Mouse (Mus musculus): Measurements from ENCODE around the gene Igfbp4. TPM values are rescaled to one million over a fixed set of nuclear protein-coding genes. Genes with fewer than 3 reads are reported as not detected.

The Igfbp4 gene
- total RNA-seq, 2 experiments from 2014 or later = 8.1 to 12.2 TPM

GRCm38 (mm10) chr11:99040346-99040974 is 584 bp upstream of the Igfbp4 start:
- no peak for ATAC-seq (replicated peaks; ENCODE audit: low FRiP score, poor library complexity, severe bottlenecking)

GRCm38 (mm10) chr11:99041841-99042780 is 1.1 kb downstream of the Igfbp4 start:
- ATAC-seq (replicated peaks; ENCODE audit: low FRiP score, poor library complexity, severe bottlenecking) = no peak

GRCm38 (mm10) chr11:99042834-99043431 is 1.9 kb downstream of the Igfbp4 start:
- ATAC-seq (replicated peaks; ENCODE audit: low FRiP score, poor library complexity, severe bottlenecking) = no peak

GRCm38 (mm10) chr11:99043632-99044031 is 2.6 kb downstream of the Igfbp4 start:
- no peak for ATAC-seq (replicated peaks; ENCODE audit: low FRiP score, poor library complexity, severe bottlenecking)

- no peak for ATAC-seq (replicated peaks; ENCODE audit: low FRiP score, poor library complexity, severe bottlenecking)
Observed at GRCm38 (mm10) chr11:99044306-99044705, 3.3 kb downstream of the Igfbp4 start.

GRCm38 (mm10) chr11:99045159-99045889 is 4.3 kb downstream of the Igfbp4 start:
- no peak for ATAC-seq (replicated peaks; ENCODE audit: low FRiP score, poor library complexity, severe bottlenecking)

GRCm38 (mm10) chr11:99047120-99047519 is 6.1 kb downstream of the Igfbp4 start:
- ATAC-seq (replicated peaks; ENCODE audit: low FRiP score, poor library complexity, severe bottlenecking) = no peak

GRCm38 (mm10) chr11:99047643-99048042 is 6.6 kb downstream of the Igfbp4 start:
- no peak for ATAC-seq (replicated peaks; ENCODE audit: low FRiP score, poor library complexity, severe bottlenecking)

GRCm38 (mm10) chr11:99055143-99055542 is 14.1 kb downstream of the Igfbp4 start:
- ATAC-seq (replicated peaks; ENCODE audit: low FRiP score, poor library complexity, severe bottlenecking) = no peak

GRCm38 (mm10) chr11:99055571-99056452 is 14.8 kb downstream of the Igfbp4 start:
- ATAC-seq (replicated peaks; ENCODE audit: low FRiP score, poor library complexity, severe bottlenecking) = no peak

- ATAC-seq (replicated peaks; ENCODE audit: low FRiP score, poor library complexity, severe bottlenecking) = no peak
Observed at GRCm38 (mm10) chr11:99060435-99060834, 19.4 kb downstream of the Igfbp4 start.

- ATAC-seq (replicated peaks; ENCODE audit: low FRiP score, poor library complexity, severe bottlenecking) = no peak
Observed at GRCm38 (mm10) chr11:99062661-99063060, 21.6 kb downstream of the Igfbp4 start.

GRCm38 (mm10) chr11:99063406-99064131 is 22.5 kb downstream of the Igfbp4 start:
- ATAC-seq (replicated peaks; ENCODE audit: low FRiP score, poor library complexity, severe bottlenecking) = no peak

- ATAC-seq (replicated peaks; ENCODE audit: low FRiP score, poor library complexity, severe bottlenecking) = no peak
Observed at GRCm38 (mm10) chr11:99065353-99065752, 24.3 kb downstream of the Igfbp4 start.

- peak; percentile 63; the same call in 1 of the 2 replicates for ATAC-seq (replicated peaks; ENCODE audit: low FRiP score, poor library complexity, severe bottlenecking)
Observed at GRCm38 (mm10) chr11:99065979-99066378, 24.9 kb downstream of the Igfbp4 start.

GRCm38 (mm10) chr11:99067591-99067990 is 26.5 kb downstream of the Igfbp4 start:
- no peak for ATAC-seq (replicated peaks; ENCODE audit: low FRiP score, poor library complexity, severe bottlenecking)

GRCm38 (mm10) chr11:99068455-99068854 is 27.4 kb downstream of the Igfbp4 start:
- no peak for ATAC-seq (replicated peaks; ENCODE audit: low FRiP score, poor library complexity, severe bottlenecking)

- no peak for ATAC-seq (replicated peaks; ENCODE audit: low FRiP score, poor library complexity, severe bottlenecking)
Observed at GRCm38 (mm10) chr11:99071866-99072265, 30.8 kb downstream of the Igfbp4 start.
